Mouse (Mus musculus) ovary, adult 2 months (tissue): Measurements from ENCODE around the gene Dlx2. TPM values are rescaled to one million over a fixed set of nuclear protein-coding genes. Genes with fewer than 3 reads are reported as not detected.

Experiments used
- polyA plus RNA-seq: library from polyadenylated mRNA; depleted of rRNA; stranded (reverse); fragments of >200 nt; gene quantifications from 2 replicates; pipeline ENCODE4 v1.2.3, GENCODE M21; 2012; rRNA removed

The Dlx2 gene
- not detected in 2 replicates for polyA plus RNA-seq

DNA sequence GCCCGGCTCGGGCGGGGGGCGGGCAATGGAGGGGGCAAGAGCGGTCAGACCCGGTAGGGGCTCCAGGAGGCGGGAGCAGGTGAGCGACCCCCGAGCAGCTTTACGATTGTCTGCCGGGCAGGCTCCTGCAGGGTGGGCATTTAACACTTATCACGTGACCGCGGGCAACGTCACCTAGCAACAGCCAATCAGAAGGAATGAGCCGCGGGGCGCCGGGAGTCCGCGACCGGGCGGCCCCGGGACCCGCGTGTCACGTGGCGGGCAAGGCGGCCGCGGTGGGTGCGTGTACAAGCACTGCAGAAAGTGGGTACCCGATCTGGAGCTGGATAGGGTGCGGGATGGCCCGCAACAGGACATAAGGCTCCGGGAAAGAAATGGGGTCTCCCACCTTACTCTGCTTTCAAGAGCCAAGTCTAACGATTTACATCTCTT, at the start of gene Dlx2:
Gene Dlx2 (minus strand): TSS at position 115 of the 432 bp plus-strand sequence.

GRCm38 (mm10) chr2:71528014-71528713, 18.4 kb downstream of the Dlx2 start, which contains the start of gene Dlx1:
Gene Dlx1 (plus strand): TSS chr2:71528113.

Other genes with a start within 250 kb of the Dlx2 start
- 37.0 and 40.8 TPM in 2 replicates for gene Slc25a12, start 179.0 kb downstream of the Dlx2 start, polyA plus RNA-seq
- 1.6 and 2.9 TPM in 2 replicates for gene Hat1, start 157.8 kb downstream of the Dlx2 start, polyA plus RNA-seq
- 18.9 and 26.8 TPM in 2 replicates for gene Metap1d, start 93.5 kb downstream of the Dlx2 start, polyA plus RNA-seq
- 0.12 and 0.32 TPM in 2 replicates for gene Dlx1, start 18.6 kb downstream of the Dlx2 start, polyA plus RNA-seq
- gene Itga6, start 198.9 kb upstream of the Dlx2 start, polyA plus RNA-seq: 34.4 and 48.2 TPM in 2 replicates